Mouse (Mus musculus) heart, adult 2 months (tissue): ENCODE measurements around the gene Dmpk. TPM values are rescaled to one million over a fixed set of nuclear protein-coding genes. Genes with fewer than 3 reads are reported as not detected.
"Not testable (repeated sequence)": the region's sequence is repeated elsewhere in the genome, so short reads cannot be mapped to it uniquely, and the experiment has no call there.

Experiments
- DNase-seq, 2 experiments: peaks; one replicate each; pipeline ENCODE4 v3.0.0; 2021
- H3K27ac ChIP-seq: fragments of 200-600 bp; 2 replicates; pipeline ENCODE4 v1.8.1; 2022
- H3K27me3 ChIP-seq: fragments of 200-500 bp; 2 replicates; pipeline ENCODE4 v1.6.1; 2012; ENCODE audit warnings: mild to moderate bottlenecking, low read length, inconsistent platforms, mixed read lengths; ENCODE audit not compliant: control insufficient read depth, insufficient read depth
- H3K36me3 ChIP-seq: fragments of 200-500 bp; 2 replicates; pipeline ENCODE4 v1.6.1; 2012; ENCODE audit warnings: low read length, inconsistent platforms; ENCODE audit not compliant: control insufficient read depth, insufficient read depth
- H3K4me1 ChIP-seq: fragments of 200-500 bp; 2 replicates; pipeline ENCODE4 v1.6.1; 2011; ENCODE audit warnings: low read length; ENCODE audit not compliant: control insufficient read depth, insufficient read depth
- H3K4me3 ChIP-seq: fragments of 200-600 bp; 2 replicates; pipeline ENCODE4 v1.8.1; 2022
- H3K79me2 ChIP-seq: fragments of 200-500 bp; replicated peaks from 2 replicates; pipeline ENCODE4 v1.6.1; 2012; ENCODE audit warnings: mild to moderate bottlenecking, inconsistent platforms, low read length, moderate library complexity, mixed read lengths; ENCODE audit not compliant: control insufficient read depth, insufficient read depth
- H3K9ac ChIP-seq: fragments of 200-500 bp; 2 replicates; pipeline ENCODE4 v1.6.1; 2012; ENCODE audit warnings: low read depth, mild to moderate bottlenecking, control low read depth, inconsistent platforms, low read length, mixed read lengths
- CTCF ChIP-seq: fragments of 200-600 bp; IDR thresholded peaks from 2 replicates; pipeline ENCODE4 v1.8.1; 2022; ENCODE audit warnings: antibody characterized with exemption, mild to moderate bottlenecking, moderate library complexity
- EP300 ChIP-seq: fragments of 200-500 bp; IDR thresholded peaks from 2 replicates; pipeline ENCODE4 v1.6.1; 2011; ENCODE audit warnings: low read depth, low read length, control low read depth; ENCODE audit not compliant: insufficient read depth
- POLR2A ChIP-seq: fragments of 200-500 bp; IDR thresholded peaks from 2 replicates; pipeline ENCODE4 v1.6.1; 2011; ENCODE audit warnings: mild to moderate bottlenecking, low read depth, low read length, control low read depth; ENCODE audit not compliant: insufficient read depth
- WGBS: fragments of 180-500 bp; shearing (Covaris S2); methylation state at CpG from one replicate; pipeline ENCODE4 v1.1.7; 2018; 5-methylcytosine and 5-hydroxymethylcytosine counted together
- intact Hi-C: fragments of 180-260 bp; cut with DNase I; formaldehyde crosslinking; loops from one replicate; pipeline ENCODE4 v1.15.1; 2025
- polyA plus RNA-seq: library from polyadenylated mRNA; depleted of rRNA; stranded (reverse); fragments of >200 nt; gene quantifications from 2 replicates; pipeline ENCODE4 v1.2.3, GENCODE M21; 2012
- total RNA-seq, 2 experiments: library from RNA; stranded (reverse); gene quantifications; 2 replicates each; pipeline ENCODE4 v1.2.3; 2021

The Dmpk gene
- total and polyA plus RNA-seq, 3 experiments = 482 to 1,460 (median 516) TPM

- H3K27ac ChIP-seq, DNase-seq, H3K27me3 ChIP-seq, H3K79me2 ChIP-seq, H3K4me1 ChIP-seq, H3K9ac ChIP-seq, H3K36me3 ChIP-seq, H3K4me3 ChIP-seq: not testable (repeated sequence)
- TF ChIP-seq CTCF = peak; percentile 64
- intact Hi-C loops = loop anchor here (5.0 kb wide), 1 partner anchor 61 kb away; no protein-coding TSS in a partner anchor
- WGBS = 46% methylated on average over 3 of the region's 3 CpGs
Observed at GRCm38 (mm10) chr7:19071024-19071423, 12.6 kb upstream of the Dmpk start.

GRCm38 (mm10) chr7:19073504-19073903, 10.1 kb upstream of the Dmpk start:
- H3K9ac ChIP-seq = no peak overlapping the region
- intact Hi-C loops = loop anchor here (5.0 kb wide), 1 partner anchor 59 kb away; no protein-coding TSS in a partner anchor
- WGBS = 83% methylated on average over 9 of the region's 9 CpGs
- H3K27ac ChIP-seq = no peak overlapping the region
- no peaks in the 10 kb centered on the region for H3K79me2 ChIP-seq
- TF ChIP-seq CTCF (peak; percentile 59), EP300 (no peak)
- no peaks in the 10 kb centered on the region for H3K36me3 ChIP-seq
- peaks cover 7% of the 10 kb centered on the region for H3K4me1 ChIP-seq
- H3K27me3 ChIP-seq = no peaks in the 10 kb centered on the region
- H3K4me3 ChIP-seq = no peak overlapping the region
- peak in 1 of 2 experiments; percentile 62 for DNase-seq

- H3K36me3 ChIP-seq = no peaks in the 10 kb centered on the region
- no peak overlapping the region for H3K4me3 ChIP-seq
- no peak overlapping the region for H3K9ac ChIP-seq
- intact Hi-C loops = loop anchor here (5.0 kb wide), 1 partner anchor 58 kb away; no protein-coding TSS in a partner anchor
- no peak for DNase-seq
- TF ChIP-seq EP300 = no peak
- no peak for TF ChIP-seq CTCF
- no peak for TF ChIP-seq POLR2A
- H3K79me2 ChIP-seq = no peaks in the 10 kb centered on the region
- H3K27ac ChIP-seq = no peak overlapping the region
- H3K27me3 ChIP-seq = no peaks in the 10 kb centered on the region
- 94% methylated on average over 6 of the region's 6 CpGs for WGBS
- H3K4me1 ChIP-seq = peaks cover 7% of the 10 kb centered on the region
Observed at GRCm38 (mm10) chr7:19074494-19074893, 9.2 kb upstream of the Dmpk start.

- DNase-seq = peak in 1 of 2 experiments; percentile 17
- Histone ChIP-seq H3K27ac (peak overlapping the region; percentile 74), H3K79me2 (no peaks in the 10 kb centered on the region), H3K4me3 (peak overlapping the region; percentile 75), H3K4me1 (peaks cover 7% of the 10 kb centered on the region), H3K9ac (peak overlapping the region; percentile 48; the same call in 1 of the 2 replicates), H3K27me3 (no peaks in the 10 kb centered on the region), H3K36me3 (no peaks in the 10 kb centered on the region)
- 46% methylated on average over 5 of the region's 5 CpGs for WGBS
- TF ChIP-seq EP300 (no peak), POLR2A (no peak), CTCF (no peak)
- intact Hi-C loops = no loop called here
Observed at GRCm38 (mm10) chr7:19075231-19075630, 8.4 kb upstream of the Dmpk start.

GRCm38 (mm10) chr7:19075723-19076585, 7.7 kb upstream of the Dmpk start, which contains the start of gene Dmwd:
Dmwd (plus strand) TSS chr7:19076227.
- Histone ChIP-seq H3K27me3 (no peaks in the 10 kb centered on the region), H3K79me2 (no peaks in the 10 kb centered on the region), H3K36me3 (no peaks in the 10 kb centered on the region), H3K27ac (peak within 1 kb of the TSS; percentile 74), H3K9ac (peak within 1 kb of the TSS; percentile 88), H3K4me3 (peak within 1 kb of the TSS; percentile 75), H3K4me1 (peaks cover 7% of the 10 kb centered on the region)
- peak; percentile 93 to 95 for DNase-seq
- intact Hi-C loops = no loop called here
- WGBS = 1% methylated on average over 54 of the region's 91 CpGs
- TF ChIP-seq CTCF (no peak), POLR2A (peak; percentile 48; the same call in 1 of the 2 replicates), EP300 (0 out of 2 replicates have a peak, but pooled peaks have one; percentile 26)

GRCm38 (mm10) chr7:19076586-19076991, 7.1 kb upstream of the Dmpk start:
- DNase-seq = peak; percentile 53 to 61
- intact Hi-C loops = no loop called here
- WGBS = under 1% methylated on average over 21 of the region's 22 CpGs
- Histone ChIP-seq H3K4me1 (peaks cover 9% of the 10 kb centered on the region), H3K9ac (peak overlapping the region; percentile 88), H3K27me3 (no peaks in the 10 kb centered on the region), H3K27ac (peak overlapping the region; percentile 74), H3K4me3 (peak overlapping the region; percentile 75), H3K36me3 (no peaks in the 10 kb centered on the region), H3K79me2 (no peaks in the 10 kb centered on the region)
- TF ChIP-seq CTCF (no peak), POLR2A (no peak)
